Mouse (Mus musculus) urinary bladder, adult 2 months (tissue): ENCODE results near the gene Gna11. TPM values are rescaled to one million over a fixed set of nuclear protein-coding genes. Genes with fewer than 3 reads are reported as not detected.
A peak's percentile ranks its signal among the peaks of the same experiment; 100 is the strongest.

Experiments
- DNase-seq: peaks from one replicate; pipeline ENCODE4 v3.0.0; 2022; ENCODE audit warnings: low spot score
- polyA plus RNA-seq: library from polyadenylated mRNA; depleted of rRNA; stranded (reverse); fragments of >200 nt; gene quantifications from 2 replicates; pipeline ENCODE4 v1.2.3, GENCODE M21; 2012; rRNA removed

Gene Gna11
- 84.0 and 88.5 TPM in 2 replicates for polyA plus RNA-seq

DNA sequence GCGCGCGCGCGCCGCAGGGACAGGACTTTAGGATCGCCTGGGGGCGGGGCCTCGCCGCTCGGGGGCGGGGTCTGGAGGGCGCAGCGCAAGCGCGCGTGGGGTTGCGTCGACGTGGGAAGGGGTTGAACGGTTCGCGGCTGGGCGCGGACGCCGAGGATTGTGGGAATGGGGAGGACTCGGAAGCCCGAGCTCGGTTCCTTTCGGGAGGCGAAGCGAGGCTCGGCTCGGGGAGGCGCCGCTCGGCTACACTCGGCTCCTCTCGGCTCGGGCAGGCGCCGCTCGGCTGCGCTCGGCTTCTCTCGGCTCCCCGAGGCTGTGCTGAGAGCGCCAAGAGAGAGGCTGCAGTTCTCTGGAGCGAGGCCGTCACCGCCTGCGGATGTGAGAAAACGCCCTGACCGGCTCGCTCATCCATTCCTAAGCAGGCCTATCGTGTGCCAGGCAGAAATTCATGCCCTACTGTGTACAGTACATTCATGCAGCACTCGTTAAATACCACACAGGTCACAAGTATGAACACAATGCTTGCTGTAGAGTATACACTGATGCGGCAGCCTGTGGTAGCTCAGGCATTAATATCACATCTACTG, at the start of gene Gna11:
TSS of gene Gna11 (minus strand) at position 30 of the 587 bp plus-strand sequence.
- DNase-seq, result peak; percentile 98

GRCm38 (mm10) chr10:81593935-81594334, 48.9 kb upstream of the Gna11 start:
- DNase-seq, result no peak

- no peak for DNase-seq
These were observed 48.2 kb upstream of the Gna11 start for GRCm38 (mm10) chr10:81593223-81593622.

DNA sequence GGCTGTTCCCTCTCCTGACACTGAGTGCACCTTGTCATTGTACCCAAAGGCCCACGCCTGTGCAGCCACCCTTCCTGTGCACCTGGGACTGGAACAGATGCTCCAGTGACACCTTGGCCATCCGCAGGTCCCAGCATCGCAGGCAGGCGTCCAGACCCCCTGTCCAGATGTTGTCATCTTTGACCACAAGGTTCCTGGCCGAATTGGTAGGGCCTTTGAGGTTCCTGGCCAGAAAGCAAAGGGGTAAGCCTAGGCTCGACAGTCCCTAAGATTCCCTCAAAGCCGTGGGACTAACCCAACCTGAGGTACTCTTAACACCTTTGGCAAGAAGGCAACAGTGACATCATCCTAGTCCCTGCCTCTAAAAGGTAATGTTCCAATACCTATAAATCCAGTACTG, 47.6 kb upstream of the Gna11 start:
- no peak for DNase-seq

DNA sequence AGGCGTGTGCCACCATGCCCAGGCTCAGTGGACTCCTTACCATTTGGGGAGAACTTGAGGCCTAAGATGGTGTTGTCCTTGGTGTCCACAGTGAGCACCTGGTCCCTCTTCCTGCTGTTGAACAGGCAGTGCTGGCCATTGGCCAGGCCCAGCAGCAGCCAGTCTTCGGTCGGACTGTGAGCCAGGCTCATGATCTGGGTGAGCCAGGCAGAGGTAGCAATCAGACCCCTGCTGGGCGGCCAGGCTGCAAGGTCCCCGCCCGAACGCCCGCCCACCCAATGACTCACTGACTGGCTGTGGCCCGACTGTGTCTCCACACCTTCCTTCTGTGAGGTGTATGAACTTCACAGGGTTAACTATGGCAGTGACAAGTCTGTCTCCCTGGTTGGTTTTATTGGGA, 46.9 kb upstream of the Gna11 start:
- no peak for DNase-seq

DNA sequence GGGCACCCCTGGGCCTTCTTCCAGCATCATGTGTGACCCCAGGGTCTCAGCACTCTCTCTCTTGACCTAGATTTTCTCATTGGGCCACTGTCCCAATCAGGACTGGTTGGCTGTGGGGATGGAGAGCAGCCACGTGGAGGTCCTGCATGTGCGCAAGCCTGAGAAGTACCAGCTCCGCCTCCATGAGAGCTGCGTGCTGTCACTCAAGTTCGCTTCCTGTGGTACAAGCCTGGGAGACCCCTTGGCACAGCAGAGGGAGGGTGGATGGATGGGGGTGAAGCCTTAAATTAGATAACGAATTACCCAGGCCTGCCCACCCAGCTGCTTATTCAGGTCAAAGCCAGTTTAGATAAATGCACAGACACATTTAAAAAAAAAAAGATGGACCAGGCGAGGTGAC, 43.7 kb upstream of the Gna11 start:
- no peak for DNase-seq

- no peak for DNase-seq
These were observed 38.4 kb upstream of the Gna11 start for GRCm38 (mm10) chr10:81583347-81583746.

DNA sequence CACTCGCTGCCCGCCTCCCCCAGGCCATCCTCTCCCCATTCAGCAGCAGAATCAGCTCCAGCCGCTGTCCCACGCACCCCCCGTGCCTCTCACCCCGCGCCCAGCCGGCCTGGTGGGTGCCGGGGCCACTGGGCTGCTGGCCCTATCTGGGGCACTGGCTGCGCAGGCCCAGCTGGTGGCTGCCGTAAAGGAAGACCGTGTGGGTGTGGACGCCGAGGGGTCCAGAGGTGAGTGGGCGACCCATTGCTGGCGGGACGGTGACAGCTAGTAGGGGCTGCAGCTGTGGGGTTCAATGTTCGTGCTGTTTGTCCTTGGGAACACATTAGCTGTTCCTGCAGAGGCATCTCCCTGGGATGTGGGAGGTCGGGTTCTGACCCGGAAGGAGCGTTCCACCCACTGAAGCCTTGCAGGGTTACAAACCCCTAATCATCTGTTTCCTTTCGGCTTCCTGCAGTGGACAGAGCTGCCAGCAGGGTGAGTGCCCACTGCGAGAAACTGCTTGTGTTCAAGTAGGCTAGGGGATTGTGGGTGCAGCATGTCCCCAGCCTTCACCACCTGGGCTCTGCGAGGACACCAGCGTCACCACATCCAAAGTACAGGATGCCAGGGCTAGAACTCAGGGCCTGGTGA, 35.6 kb upstream of the Gna11 start:
- DNase-seq, result no peak

- no peak for DNase-seq
These were observed 35.0 kb upstream of the Gna11 start for GRCm38 (mm10) chr10:81579967-81580366.

DNA sequence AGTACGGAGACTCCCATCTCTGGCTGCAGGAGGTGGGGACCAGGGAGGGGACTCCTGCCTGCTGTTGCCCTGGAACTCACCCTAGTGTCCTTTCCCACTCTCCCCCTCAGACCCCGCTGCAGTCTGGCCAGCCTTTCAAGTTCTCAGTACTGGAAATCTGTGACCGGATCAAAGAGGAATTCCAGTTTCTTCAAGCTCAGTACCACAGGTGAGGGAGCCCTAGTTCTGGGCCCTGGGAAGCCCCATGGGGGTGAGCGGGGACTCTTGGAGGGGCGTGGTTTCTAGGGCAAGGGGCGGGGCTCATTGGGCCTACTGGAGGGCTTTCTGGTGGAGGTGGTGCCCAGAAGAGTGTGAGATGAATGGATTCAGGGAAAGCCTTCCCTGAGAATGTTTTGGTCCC, 30.7 kb upstream of the Gna11 start:
- no peak for DNase-seq

DNA sequence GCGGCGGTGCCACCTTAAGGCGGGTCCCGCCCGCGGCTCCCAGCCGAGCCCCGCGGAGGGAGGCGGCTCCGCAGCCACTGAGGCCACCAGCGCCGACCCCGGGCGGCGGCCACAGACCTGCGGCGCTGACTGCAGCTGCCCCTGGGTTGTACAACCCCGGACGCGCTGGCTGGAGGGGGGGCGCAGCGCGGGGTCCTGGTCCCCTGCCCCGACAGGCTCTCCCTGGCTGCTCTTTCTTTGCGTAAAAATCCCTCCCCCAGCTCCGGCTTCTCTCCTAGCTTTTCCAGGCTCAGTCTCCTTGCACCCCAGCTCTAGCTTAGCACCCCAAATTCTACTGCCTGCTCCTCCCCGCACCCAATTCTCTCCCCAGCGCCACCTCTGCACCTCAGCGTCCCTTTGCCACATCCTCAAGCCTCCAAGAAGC, 30.2 kb upstream of the Gna11 start:
- peak; percentile 56 for DNase-seq

DNA sequence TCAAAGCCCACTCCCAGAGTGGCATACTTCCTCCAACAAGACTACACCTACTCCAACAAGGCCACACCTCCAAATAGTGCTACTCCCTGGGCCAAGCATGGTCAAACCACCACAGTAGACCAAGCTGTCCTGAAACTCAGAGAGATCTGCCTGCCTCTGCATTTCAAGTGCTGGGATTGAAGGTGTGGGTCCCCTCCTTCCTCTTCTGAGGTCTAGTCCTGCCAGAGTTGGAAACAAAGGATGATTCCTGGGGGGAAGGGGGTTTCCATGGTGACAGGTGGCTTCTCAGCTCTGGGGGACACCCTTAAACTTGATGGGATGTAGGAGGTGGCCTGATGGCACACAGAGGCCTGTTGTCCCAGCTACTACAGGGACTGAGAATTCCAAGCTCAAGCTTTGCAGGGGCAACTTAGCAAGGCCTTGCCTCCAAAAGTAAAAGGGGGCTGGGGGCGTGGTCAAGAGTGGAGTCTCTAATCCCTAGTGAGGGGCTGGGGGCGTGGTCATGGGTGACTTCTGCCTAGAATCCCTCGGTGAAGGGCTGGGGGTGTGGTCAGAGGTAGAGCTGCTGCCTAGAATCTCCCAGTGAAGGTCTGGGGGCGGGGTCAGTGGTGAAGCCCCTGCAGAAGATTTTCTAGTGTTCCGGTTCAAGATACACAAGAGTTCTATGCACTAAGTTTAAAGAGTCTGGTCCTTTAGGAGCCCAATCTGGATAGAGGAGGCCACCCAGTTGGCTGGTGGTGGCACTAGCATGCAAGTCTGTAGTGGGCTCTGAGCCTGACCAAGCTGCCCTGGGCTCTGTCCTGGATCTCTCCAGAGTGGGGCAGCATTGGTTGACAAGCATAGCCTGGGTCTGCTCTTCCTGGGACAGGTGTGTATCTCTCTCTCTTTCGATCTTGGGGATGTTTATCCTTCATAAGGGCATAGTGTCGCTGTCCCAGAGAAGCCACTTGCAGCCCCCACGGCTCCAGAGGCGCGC, 29.4 kb upstream of the Gna11 start, which contains the start of gene Tle2:
TSS of gene Tle2 (plus strand) at position 481 of the 976 bp plus-strand sequence.
- no peak for DNase-seq

- no peak for DNase-seq
These were observed 28.0 kb upstream of the Gna11 start for GRCm38 (mm10) chr10:81572975-81573374.

- no peak for DNase-seq
These were observed 27.2 kb upstream of the Gna11 start for GRCm38 (mm10) chr10:81572133-81572671.

DNA sequence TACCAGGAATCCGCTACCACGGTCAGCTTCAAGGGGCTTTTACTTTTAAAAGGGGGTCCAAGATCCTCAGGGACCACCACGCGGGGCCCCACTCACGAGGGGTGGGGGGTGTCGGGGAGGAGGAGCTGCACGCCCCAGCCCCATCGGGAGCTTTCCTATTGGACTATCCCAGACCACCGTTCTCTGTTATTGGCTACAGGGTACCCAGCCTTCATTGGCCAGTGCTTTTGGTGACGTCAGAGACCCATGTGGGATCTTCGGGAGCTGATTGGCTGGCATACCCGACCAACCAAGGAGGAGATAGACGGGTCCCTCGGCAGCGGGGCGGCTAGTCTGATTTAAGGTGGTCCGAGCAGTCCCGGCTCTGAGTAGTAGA, 26.5 kb upstream of the Gna11 start:
- DNase-seq, result peak; percentile 88

GRCm38 (mm10) chr10:81570831-81571500, 26.0 kb upstream of the Gna11 start:
- peak; percentile 75 for DNase-seq

- DNase-seq, result no peak
These were observed 25.3 kb upstream of the Gna11 start for GRCm38 (mm10) chr10:81570238-81570800.

DNA sequence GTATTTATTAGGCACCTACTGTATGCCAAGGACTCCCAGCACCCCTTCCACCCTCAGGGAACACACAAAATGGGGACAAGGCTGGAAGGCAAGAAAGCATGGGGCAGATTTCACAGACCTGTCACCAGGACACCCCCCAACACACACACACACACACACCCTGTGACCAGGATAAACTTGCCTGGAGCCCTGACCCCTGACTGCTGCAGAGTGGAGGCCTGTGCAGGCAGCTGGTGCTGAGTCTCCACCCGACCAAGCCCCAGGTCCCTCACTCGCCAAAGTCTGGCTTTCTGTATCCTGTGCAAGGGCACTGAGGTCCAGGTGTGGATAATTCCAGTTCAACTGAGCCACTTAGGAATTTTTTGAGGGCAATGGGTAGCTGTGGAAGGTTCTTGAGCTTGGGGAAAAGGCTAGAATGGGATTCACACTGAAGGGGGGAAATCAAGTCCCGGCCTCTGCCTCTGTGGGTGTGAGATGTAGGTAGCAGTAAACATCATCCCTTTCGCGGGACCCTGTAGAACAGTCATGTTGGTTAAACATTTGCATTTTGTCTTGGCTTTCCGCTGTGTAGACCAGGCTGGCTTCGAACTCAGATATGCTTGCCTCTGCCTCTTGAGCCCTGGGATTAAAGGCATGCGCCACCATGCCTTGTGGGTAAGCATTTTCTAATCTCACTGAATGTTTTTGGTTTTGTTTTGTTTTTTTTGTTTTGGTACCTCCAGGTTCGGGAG, 24.7 kb upstream of the Gna11 start:
- no peak for DNase-seq

DNA sequence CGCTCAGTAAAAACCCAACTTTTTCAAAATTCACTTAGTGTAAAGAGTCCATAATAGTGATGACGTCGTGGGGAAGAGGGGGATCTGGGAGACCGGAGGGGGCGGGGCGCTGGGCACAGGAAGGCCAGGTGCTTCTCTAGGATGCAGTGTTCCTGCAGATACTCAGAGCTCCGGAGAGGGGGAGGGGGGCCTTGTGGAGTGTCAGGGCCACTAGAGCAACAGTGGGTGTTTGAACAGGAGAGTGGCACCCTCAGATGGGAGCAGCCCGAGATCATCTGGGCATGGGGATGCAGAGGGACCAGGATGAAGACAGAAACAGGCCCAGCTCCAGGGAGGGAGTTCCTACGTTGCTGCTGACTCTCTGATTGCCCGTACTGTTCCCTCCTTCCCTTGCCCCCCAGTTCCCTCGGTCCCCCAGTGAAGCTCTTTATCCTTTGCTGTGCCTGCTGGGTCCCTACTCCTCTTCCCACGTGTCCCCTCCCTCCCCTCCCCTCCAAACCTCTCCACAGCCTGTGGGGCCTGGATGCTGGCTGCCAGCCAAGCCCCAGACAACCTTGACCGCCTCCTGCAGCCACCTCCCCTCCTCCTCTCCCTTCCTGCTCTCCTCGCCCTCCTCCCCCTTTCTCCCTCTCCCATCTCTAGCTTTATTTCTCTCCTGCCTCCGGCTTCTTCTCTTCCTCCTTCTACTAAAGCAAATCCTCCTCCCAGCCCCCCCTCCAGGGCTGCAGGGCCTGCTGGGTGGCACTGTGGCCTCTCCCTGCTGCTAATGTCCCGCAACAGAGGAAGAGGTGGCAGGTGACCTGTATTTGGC, 23.6 kb upstream of the Gna11 start:
- DNase-seq, result no peak
